Mouse (Mus musculus) kidney, embryonic 16.5 days (tissue): ENCODE data around the gene Foxn1. TPM values are rescaled to one million over a fixed set of nuclear protein-coding genes. Genes with fewer than 3 reads are reported as not detected.

ENCODE experiments used
- ATAC-seq: fragments of 200-750 bp; cut with Nextera tagmentation; 2 replicates; pipeline ENCODE4 v1.8.0; 2017; ENCODE audit warnings: moderate TSS enrichment; ENCODE audit not compliant: low FRiP score, low TSS enrichment
- H3K27ac ChIP-seq: fragments of 300-500 bp; sonication (generic); 2 replicates; pipeline ENCODE4 v1.5.1; 2014; ENCODE audit warnings: low read length
- H3K27me3 ChIP-seq: fragments of 300-500 bp; sonication (generic); 2 replicates; pipeline ENCODE4 v1.6.1; 2014; ENCODE audit warnings: low read length, control low read depth, mixed read lengths; ENCODE audit not compliant: insufficient read depth
- H3K36me3 ChIP-seq: fragments of 300-500 bp; sonication (generic); 2 replicates; pipeline ENCODE4 v1.6.1; 2014; ENCODE audit warnings: low read length, control low read depth, mixed read lengths; ENCODE audit not compliant: insufficient read depth
- H3K4me1 ChIP-seq: fragments of 300-500 bp; sonication (generic); 2 replicates; pipeline ENCODE4 v1.6.1; 2014; ENCODE audit warnings: low read length, control low read depth, mixed read lengths; ENCODE audit not compliant: insufficient read depth
- H3K4me2 ChIP-seq: fragments of 300-500 bp; sonication (generic); replicated peaks from 2 replicates; pipeline ENCODE4 v1.6.1; 2014; ENCODE audit warnings: low read depth, low read length
- H3K4me3 ChIP-seq: fragments of 300-500 bp; sonication (generic); 2 replicates; pipeline ENCODE4 v1.5.1; 2014; ENCODE audit warnings: mild to moderate bottlenecking, low read length
- H3K9ac ChIP-seq: fragments of 300-500 bp; sonication (generic); replicated peaks from 2 replicates; pipeline ENCODE4 v1.6.1; 2014; ENCODE audit warnings: low read length
- H3K9me3 ChIP-seq: fragments of 300-500 bp; sonication (generic); 2 replicates; pipeline ENCODE4 v1.6.1; 2016; ENCODE audit warnings: low read length, control low read depth
- WGBS: fragments of 180-500 bp; shearing (Covaris S2); extraction: QIAGEN DNeasy Blood & Tissue Kit; methylation state at CpG from one replicate; pipeline ENCODE4 v1.1.7; 2014; 5-methylcytosine and 5-hydroxymethylcytosine counted together
- polyA plus RNA-seq: library from polyadenylated mRNA; unstranded; fragments of >200 nt; fragmentation: Nextera tagmentation; extraction: Ambion mirVana; gene quantifications from 2 replicates; pipeline ENCODE4 v1.2.1, GENCODE M21; 2015

The Foxn1 gene
- polyA plus RNA-seq, result 0.05 TPM in 1 of 2 replicates, not detected in the other

DNA sequence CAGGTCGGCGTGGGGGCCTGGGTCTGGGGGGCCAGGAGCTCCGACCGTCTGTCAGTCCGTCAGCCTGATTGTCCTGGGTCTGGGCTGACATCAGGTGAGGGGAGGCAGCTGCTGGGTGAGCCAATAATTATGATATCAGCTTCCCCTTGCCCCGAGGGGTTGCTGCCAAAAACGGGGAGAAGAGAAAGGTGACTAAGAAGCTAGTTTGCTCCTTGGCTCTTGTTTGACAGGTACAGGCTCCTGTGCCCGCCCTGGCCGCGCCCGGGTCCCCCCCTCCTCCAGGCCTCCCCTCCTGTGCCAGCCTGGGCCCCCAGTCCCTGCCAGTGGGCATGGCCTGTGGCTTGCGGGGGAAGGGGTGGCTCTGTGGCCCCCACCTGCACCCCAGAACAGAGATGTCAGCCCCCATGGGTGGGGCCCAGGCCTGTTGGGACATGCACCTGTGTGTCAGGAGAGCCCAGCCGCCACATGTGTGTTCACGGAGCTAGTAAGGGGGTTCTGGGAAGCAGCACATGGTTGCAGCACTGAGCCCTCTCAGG lies at the start of gene Foxn1:
Foxn1 (minus strand) TSS at position 51 of the 536 bp plus-strand sequence.
- H3K27ac ChIP-seq, result no peak within 1 kb of the TSS
- no peaks in the 10 kb centered on the region for H3K9me3 ChIP-seq
- H3K4me2 ChIP-seq, result no peak within 1 kb of the TSS
- 64% methylated on average over 14 of the region's 14 CpGs for WGBS
- no peak within 1 kb of the TSS for H3K4me3 ChIP-seq
- ATAC-seq, result no peak
- no peaks in the 10 kb centered on the region for H3K36me3 ChIP-seq
- H3K4me1 ChIP-seq, result peaks cover 10% of the 10 kb centered on the region
- no peaks in the 10 kb centered on the region for H3K27me3 ChIP-seq
- H3K9ac ChIP-seq, result no peak within 1 kb of the TSS

DNA sequence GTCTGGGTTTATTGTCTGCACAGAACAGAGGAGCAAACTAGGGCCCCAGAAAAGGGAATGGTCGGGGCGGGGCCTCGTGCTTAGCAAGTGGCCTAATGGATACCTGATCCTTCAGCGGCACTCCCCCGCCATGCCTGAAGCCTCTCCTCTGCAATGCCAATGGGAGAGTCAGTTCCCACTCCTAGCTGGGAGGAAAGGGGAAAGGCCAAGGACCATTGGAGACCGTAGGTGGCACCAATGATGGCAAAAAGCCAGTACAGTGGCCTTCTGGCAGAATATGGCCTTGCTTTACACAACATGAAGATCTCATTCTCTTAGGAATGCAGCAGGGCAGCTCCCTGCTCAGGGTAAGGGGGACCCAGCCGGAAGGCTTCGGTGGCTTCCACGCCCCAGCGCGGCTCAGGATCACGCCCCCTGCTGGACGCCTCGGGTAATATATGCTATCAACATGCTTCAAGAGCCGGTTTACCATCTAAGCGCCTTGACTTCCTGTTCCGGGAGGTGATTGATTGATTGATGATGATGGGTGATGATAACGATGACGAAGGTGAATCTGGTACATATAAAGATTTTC lies 49.5 kb upstream of the Foxn1 start:
- peak overlapping the region; percentile 11; the same call in 1 of the 2 replicates for H3K9ac ChIP-seq
- H3K9me3 ChIP-seq, result no peaks in the 10 kb centered on the region
- H3K36me3 ChIP-seq, result no peaks in the 10 kb centered on the region
- H3K4me2 ChIP-seq, result peak overlapping the region; percentile 38
- peak overlapping the region; percentile 6; the same call in 1 of the 2 replicates for H3K4me3 ChIP-seq
- 3% methylated on average over 19 of the region's 19 CpGs for WGBS
- peaks cover 21% of the 10 kb centered on the region for H3K4me1 ChIP-seq
- peak overlapping the region; percentile 88 for H3K27ac ChIP-seq
- H3K27me3 ChIP-seq, result no peaks in the 10 kb centered on the region
- ATAC-seq, result peak; percentile 92

DNA sequence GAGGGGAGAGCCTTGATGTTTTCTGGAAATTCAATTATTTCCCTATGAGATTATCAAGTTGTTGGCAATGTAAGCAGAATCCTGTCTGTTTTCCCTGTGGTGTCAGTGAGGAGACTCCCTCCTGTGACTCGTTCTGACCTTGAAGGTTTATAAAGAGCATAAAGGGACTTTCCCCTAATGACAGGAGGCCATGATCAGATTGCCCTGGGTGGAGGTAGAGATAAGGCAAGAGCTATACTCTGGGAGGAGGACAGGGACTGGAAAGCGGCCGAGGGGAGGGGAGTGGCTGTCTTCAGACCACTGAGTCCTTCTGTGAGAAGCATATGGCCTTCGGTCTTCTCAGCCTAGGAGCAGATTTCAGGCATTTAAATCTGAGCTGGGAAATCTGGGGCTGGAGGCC lies 47.7 kb upstream of the Foxn1 start:
- no peak overlapping the region for H3K9ac ChIP-seq
- H3K9me3 ChIP-seq, result no peaks in the 10 kb centered on the region
- 44% methylated on average over 4 of the region's 4 CpGs for WGBS
- ATAC-seq, result no peak
- no peak overlapping the region for H3K4me2 ChIP-seq
- peaks cover 21% of the 10 kb centered on the region for H3K4me1 ChIP-seq
- no peaks in the 10 kb centered on the region for H3K36me3 ChIP-seq
- H3K4me3 ChIP-seq, result no peak overlapping the region
- H3K27me3 ChIP-seq, result no peaks in the 10 kb centered on the region
- H3K27ac ChIP-seq, result no peak overlapping the region

DNA sequence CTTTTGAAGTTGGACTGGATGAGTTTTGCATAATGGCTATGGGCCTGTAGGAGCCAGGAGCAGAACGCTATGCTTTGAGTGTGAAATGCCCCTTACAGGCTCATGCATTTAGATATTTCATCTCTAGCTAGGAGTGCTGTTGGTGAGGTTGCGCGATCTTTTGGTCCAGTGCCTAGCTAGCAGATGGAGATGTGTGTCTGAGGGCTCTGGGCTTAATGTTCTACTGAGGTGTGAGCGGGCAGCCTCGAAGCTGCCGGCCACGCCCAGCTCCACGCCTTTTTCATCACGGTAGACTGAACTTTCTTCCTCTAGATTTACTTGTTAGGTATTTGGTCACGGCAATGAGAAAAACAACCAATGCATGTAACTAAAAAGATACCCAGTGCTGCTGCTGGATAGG lies 44.8 kb upstream of the Foxn1 start:
- no peak for ATAC-seq
- WGBS, result 61% methylated on average over 10 of the region's 10 CpGs
- no peaks in the 10 kb centered on the region for H3K9me3 ChIP-seq
- no peak overlapping the region for H3K4me2 ChIP-seq
- H3K36me3 ChIP-seq, result no peaks in the 10 kb centered on the region
- no peak overlapping the region for H3K27ac ChIP-seq
- peaks cover 22% of the 10 kb centered on the region for H3K4me1 ChIP-seq
- H3K9ac ChIP-seq, result no peak overlapping the region
- H3K4me3 ChIP-seq, result no peak overlapping the region
- H3K27me3 ChIP-seq, result no peaks in the 10 kb centered on the region

DNA sequence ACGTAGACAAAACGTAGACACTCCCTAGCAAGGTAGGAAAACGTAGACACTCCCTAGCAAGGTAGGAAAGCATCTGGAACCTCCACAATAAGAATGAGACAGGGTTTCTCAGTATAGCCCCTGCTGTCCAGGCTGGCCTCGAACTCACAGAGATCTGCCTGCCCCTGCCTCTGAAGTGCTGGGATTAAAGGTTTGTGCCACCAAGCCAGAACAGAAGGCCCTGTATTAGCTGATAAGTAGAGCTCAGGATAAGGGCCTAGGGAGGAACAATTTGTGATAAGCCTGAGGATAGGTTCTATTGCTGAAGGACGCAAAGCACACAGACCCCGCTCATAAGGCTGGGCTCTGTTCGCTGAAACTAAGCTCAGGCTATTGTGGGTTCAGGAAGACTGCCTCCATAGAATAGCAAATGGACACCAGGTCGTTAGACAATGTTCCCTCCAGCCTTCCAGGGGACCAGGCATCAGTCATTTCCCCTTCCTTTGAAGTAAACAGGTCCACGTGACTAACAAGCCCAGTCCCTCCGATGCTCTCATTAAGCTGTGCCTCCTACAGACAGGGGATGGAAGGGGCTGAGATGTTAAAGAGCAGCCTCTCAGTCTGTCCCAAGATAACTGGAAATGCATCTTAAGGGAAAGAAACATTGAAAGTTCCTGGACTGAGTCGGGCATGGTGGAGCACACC lies 44.0 kb upstream of the Foxn1 start:
- no peak overlapping the region for H3K4me3 ChIP-seq
- H3K36me3 ChIP-seq, result no peaks in the 10 kb centered on the region
- no peak overlapping the region for H3K9ac ChIP-seq
- 39% methylated on average over 11 of the region's 11 CpGs for WGBS
- no peak overlapping the region for H3K27ac ChIP-seq
- no peaks in the 10 kb centered on the region for H3K27me3 ChIP-seq
- peaks cover 14% of the 10 kb centered on the region for H3K4me1 ChIP-seq
- H3K4me2 ChIP-seq, result no peak overlapping the region
- no peak for ATAC-seq
- no peaks in the 10 kb centered on the region for H3K9me3 ChIP-seq

DNA sequence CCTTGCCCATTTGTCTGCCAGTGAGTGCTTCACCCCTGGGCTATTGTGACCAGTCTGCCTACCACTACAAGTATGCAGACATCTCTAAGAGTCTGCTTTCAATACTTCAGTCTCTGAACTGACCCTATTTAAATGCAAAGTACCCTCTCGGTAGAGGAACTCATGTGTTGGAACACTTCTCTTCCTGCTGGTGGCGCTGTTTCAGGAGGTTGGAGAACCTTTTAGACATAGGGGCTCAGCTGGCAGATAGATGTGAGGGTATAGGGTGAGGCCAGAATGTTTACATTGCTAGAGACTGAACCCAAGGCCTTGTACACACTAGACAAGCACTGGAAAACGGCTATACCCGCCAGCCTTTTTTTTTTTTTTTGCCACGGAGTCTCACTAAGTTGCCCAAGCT lies 42.0 kb upstream of the Foxn1 start:
- no peaks in the 10 kb centered on the region for H3K27me3 ChIP-seq
- no peaks in the 10 kb centered on the region for H3K9me3 ChIP-seq
- H3K4me1 ChIP-seq, result peaks cover 8% of the 10 kb centered on the region; the same call in 1 of the 2 replicates
- no peak overlapping the region for H3K9ac ChIP-seq
- no peak overlapping the region for H3K27ac ChIP-seq
- 80% methylated on average over 5 of the region's 5 CpGs for WGBS
- no peaks in the 10 kb centered on the region for H3K36me3 ChIP-seq
- no peak for ATAC-seq
- H3K4me3 ChIP-seq, result no peak overlapping the region
- no peak overlapping the region for H3K4me2 ChIP-seq

DNA sequence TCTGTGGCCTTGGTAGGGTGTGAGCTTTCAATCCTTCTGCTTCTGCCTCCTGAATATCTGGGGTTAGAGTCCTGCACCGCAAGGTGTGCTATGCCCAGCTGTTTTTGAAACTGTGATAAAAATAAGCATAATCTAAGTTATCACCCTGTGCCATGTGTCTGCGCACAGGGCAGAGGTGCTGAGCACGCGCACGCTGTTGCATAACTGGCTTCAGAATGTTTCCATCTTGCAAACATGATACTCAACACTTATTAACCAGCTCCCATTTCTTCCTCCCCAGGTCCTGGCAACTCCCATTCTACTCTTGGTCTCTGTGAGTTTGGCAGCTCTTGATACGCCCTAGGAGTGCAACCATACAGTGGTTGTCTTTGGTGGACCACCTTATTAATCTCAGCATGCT lies 41.3 kb upstream of the Foxn1 start:
- Histone ChIP-seq H3K4me2 (no peak overlapping the region), H3K9ac (no peak overlapping the region), H3K4me3 (no peak overlapping the region), H3K27ac (no peak overlapping the region), H3K27me3 (no peaks in the 10 kb centered on the region), H3K36me3 (no peaks in the 10 kb centered on the region), H3K9me3 (no peaks in the 10 kb centered on the region), H3K4me1 (peaks cover 8% of the 10 kb centered on the region; the same call in 1 of the 2 replicates)
- no peak for ATAC-seq
- 79% methylated on average over 6 of the region's 6 CpGs for WGBS

DNA sequence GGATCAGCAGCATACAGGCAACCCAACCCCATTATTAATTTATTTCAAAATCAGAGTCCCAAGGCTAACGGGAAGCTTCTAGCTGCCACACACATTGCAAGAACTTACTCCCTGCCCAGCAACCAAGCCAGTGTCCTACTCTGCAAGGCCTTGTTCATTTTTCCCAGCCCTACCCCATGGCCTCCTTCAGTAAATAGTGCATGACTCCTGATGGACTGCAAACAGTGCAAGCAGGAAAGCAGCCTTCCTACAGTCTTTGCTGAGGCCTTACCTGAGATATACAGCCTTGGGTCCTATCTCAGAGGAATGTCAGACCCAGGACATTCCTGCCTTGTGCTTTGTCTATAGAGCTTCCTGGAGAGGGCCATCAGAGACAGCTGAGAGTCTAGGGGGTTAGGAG lies 39.2 kb upstream of the Foxn1 start:
- Histone ChIP-seq H3K9me3 (no peaks in the 10 kb centered on the region), H3K4me3 (no peak overlapping the region), H3K4me2 (no peak overlapping the region), H3K9ac (no peak overlapping the region), H3K27ac (no peak overlapping the region), H3K36me3 (no peaks in the 10 kb centered on the region), H3K27me3 (0 out of 2 replicates have a peak, but pooled peaks cover 5% of the 10 kb centered on the region), H3K4me1 (peaks cover 12% of the 10 kb centered on the region)
- WGBS, result 91% methylated on average over 1 of the region's 1 CpGs
- ATAC-seq, result no peak

DNA sequence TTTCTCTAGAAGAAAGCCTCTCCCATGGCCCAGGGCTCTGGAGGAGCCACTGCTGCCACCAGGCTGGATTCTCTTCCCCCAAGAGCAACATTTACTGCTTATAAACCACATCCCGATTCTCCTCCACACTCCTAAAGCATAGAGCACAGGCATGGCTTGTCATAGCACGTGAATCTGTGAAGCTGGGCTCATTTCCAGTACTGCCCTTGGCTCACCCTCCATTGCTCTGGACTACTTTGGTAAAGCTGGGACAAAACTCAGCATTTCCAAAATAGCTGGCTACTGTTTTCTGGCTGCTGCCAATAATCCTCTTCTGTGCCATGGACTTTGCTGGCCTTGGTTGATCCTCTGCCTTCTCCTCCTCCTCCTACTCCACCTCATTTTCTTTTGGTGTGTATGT lies 38.0 kb upstream of the Foxn1 start:
- Histone ChIP-seq H3K9ac (no peak overlapping the region), H3K9me3 (no peaks in the 10 kb centered on the region), H3K27ac (no peak overlapping the region), H3K4me1 (peaks cover 15% of the 10 kb centered on the region), H3K4me2 (no peak overlapping the region), H3K36me3 (no peaks in the 10 kb centered on the region), H3K27me3 (0 out of 2 replicates have a peak, but pooled peaks cover 6% of the 10 kb centered on the region), H3K4me3 (no peak overlapping the region)
- no peak for ATAC-seq
- WGBS, result 53% methylated on average over 2 of the region's 2 CpGs
